Mouse (Mus musculus) embryonic fibroblast, embryonic 13.5 days (primary cell): ENCODE measurements at regions not wholly inside any gene's neighbourhood (a gene's known extent, or its start where the extent isn't known, plus 50 kb on each side); places are given as distances from the start of the nearest gene placed in this dataset.

ENCODE experiments used
- H3K27ac ChIP-seq: 2 replicates; pipeline ENCODE4 v1.5.1; 2012; ENCODE audit warnings: low read length, control low read depth, inconsistent platforms; ENCODE audit not compliant: insufficient read depth
- H3K4me1 ChIP-seq: 2 replicates; pipeline ENCODE4 v1.6.1; 2011; ENCODE audit warnings: low read length; ENCODE audit not compliant: control insufficient read depth, insufficient read depth
- H3K4me3 ChIP-seq: 2 replicates; pipeline ENCODE4 v1.5.1; 2011; ENCODE audit warnings: mild to moderate bottlenecking, control low read depth, low read length; ENCODE audit not compliant: insufficient read depth
- CTCF ChIP-seq: IDR thresholded peaks from 2 replicates; pipeline ENCODE4 v1.5.1; 2011; ENCODE audit warnings: mild to moderate bottlenecking, control low read depth, low read length, moderate library complexity, borderline replicate concordance; ENCODE audit not compliant: insufficient read depth
- POLR2A ChIP-seq: IDR thresholded peaks from 2 replicates; pipeline ENCODE4 v1.6.1; 2011; ENCODE audit warnings: low read depth, mild to moderate bottlenecking, control low read depth, low read length, moderate library complexity

DNA sequence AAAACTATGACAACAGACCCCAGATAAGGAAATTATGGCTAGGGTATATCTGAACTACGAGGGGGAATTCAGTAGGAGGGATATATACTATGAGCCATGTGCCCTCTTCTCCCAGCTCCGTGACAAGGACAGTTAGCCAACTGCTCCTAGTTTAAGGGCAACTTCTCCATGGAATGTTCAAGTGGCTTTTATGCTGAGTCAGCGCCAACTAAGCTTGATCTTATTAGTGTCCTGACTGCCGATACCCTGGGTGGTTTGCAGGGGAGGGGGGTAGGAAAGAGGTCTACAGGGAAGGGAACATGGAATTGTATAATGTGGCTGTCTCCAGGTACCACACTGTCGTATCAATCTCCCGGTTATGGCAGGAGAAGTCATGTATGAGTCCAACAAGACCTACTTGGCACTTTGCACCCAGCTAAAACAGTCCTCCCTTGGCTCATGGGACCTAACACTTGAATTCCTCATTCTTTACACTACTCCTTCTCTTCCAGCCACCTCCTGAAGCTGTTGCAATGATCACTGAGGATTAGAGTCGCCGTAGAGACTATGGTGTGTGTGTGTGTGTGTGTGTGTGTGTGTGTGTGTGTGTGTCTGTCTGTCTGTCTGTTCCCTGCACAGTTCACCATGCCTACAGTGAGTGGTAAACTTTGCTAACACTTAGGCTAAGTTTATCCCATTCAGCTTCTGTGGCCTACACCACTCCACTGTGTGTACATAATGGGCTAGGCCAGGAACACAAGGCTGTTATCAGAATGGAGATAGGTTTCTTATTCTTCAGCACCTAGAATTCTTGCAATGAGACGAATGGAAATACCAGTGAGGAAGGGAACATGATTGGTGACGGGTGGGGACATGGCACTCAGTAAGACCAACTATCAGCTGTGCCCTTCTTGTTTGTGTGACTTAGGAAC lies 1251.1 kb upstream of the A1bg start:
- Histone ChIP-seq H3K4me3 (no peak overlapping the region), H3K4me1 (no peaks in the 10 kb centered on the region), H3K27ac (no peak overlapping the region)
- TF ChIP-seq CTCF (no peak), POLR2A (no peak)

- H3K4me3 ChIP-seq: no peak overlapping the region
- no peak overlapping the region for H3K27ac ChIP-seq
- H3K4me1 ChIP-seq: no peaks in the 10 kb centered on the region
- TF ChIP-seq CTCF (no peak), POLR2A (no peak)
Measured at GRCm38 (mm10) chr15:62171632-62172031, 1248.8 kb upstream of the A1bg start.

DNA sequence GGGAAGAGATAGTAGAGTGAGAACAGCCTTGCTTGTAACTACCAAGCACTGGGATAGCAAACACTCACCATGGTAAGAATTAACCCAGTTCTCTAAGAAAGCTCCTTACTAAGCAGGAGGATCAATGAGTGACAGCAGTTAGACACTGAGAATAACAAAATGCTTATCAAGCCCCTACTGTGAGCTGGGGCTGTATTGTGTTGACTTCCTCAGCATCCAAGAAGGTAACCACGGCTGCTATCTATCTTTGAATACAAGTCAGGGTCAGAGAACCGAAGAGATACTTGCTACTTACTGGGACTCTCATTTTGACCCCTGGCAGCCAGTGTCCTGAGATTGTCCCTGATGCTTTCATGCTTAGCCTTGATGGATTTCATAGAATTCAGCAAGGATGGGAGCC lies 1248.4 kb upstream of the A1bg start:
- Histone ChIP-seq H3K27ac (no peak overlapping the region), H3K4me1 (no peaks in the 10 kb centered on the region), H3K4me3 (no peak overlapping the region)
- TF ChIP-seq CTCF (no peak), POLR2A (no peak)

DNA sequence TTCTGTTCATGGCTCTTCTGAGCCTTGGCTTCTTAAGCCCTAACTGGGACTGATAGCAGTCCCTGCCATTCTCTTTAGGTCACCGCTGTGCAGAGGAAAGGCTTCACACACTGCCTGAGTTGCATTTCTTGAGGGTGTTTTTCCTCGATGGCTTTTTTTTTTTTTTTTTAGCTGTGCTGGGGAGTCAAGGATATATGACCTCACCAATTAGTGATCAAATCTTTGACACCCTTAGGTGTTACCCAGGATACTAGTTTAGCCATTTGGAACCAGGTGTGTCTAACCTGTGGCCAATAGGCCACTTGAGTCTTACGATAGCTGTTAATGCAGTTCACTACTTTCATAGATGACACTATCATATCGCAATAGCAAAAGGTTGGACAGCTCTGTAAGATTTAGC lies 1247.5 kb upstream of the A1bg start:
- no peak overlapping the region for H3K27ac ChIP-seq
- H3K4me3 ChIP-seq: no peak overlapping the region
- TF ChIP-seq POLR2A: no peak
- TF ChIP-seq CTCF: no peak
- H3K4me1 ChIP-seq: peaks cover 3% of the 10 kb centered on the region; the same call in 1 of the 2 replicates

DNA sequence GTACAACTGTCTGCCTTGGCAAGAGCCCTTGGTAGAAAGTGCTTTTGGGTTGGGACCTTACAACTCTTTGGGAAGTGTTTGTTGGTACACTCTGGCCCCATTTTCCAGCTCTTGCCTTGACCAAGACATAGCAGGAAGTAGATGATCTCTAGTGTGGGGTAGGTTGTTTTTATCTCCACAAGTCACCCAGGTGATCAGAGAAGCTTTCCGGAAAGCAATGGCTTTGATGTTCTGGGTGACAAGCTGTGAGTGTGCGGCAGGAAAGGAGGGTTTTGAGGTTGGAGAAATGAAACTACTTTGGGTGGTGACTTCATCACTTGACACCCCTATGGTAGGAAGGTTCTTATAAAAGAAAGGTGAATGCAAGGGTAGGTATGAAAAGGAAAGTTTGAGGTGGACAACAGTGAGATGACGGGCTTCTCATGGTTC lies 1246.8 kb upstream of the A1bg start:
- Histone ChIP-seq H3K4me1 (peaks cover 3% of the 10 kb centered on the region; the same call in 1 of the 2 replicates), H3K4me3 (no peak overlapping the region), H3K27ac (no peak overlapping the region)
- no peak for TF ChIP-seq CTCF
- TF ChIP-seq POLR2A: no peak

GRCm38 (mm10) chr15:62168958-62169590 lies 1246.3 kb upstream of the A1bg start:
- Histone ChIP-seq H3K4me3 (no peak overlapping the region), H3K4me1 (peaks cover 3% of the 10 kb centered on the region; the same call in 1 of the 2 replicates), H3K27ac (no peak overlapping the region)
- no peak for TF ChIP-seq CTCF
- TF ChIP-seq POLR2A: no peak

- no peak overlapping the region for H3K4me3 ChIP-seq
- peaks cover 3% of the 10 kb centered on the region; the same call in 1 of the 2 replicates for H3K4me1 ChIP-seq
- H3K27ac ChIP-seq: no peak overlapping the region
- no peak for TF ChIP-seq POLR2A
- TF ChIP-seq CTCF: no peak
Measured at GRCm38 (mm10) chr15:62168522-62168921, 1245.7 kb upstream of the A1bg start.

GRCm38 (mm10) chr15:62166786-62167185 lies 1244.0 kb upstream of the A1bg start:
- Histone ChIP-seq H3K4me1 (peaks cover 3% of the 10 kb centered on the region; the same call in 1 of the 2 replicates), H3K4me3 (no peak overlapping the region), H3K27ac (no peak overlapping the region)
- TF ChIP-seq CTCF: no peak
- TF ChIP-seq POLR2A: no peak

GRCm38 (mm10) chr15:62165826-62166500 lies 1243.2 kb upstream of the A1bg start:
- Histone ChIP-seq H3K4me1 (peaks cover 3% of the 10 kb centered on the region; the same call in 1 of the 2 replicates), H3K27ac (no peak overlapping the region)
- TF ChIP-seq POLR2A (no peak), CTCF (no peak)

More at GRCm38 (mm10) chr15:62165826-62166500, 1243.2 kb upstream of the A1bg start:
- H3K4me3 ChIP-seq: no peak overlapping the region
